Mouse (Mus musculus) forebrain, embryonic 16.5 days (tissue): ENCODE data around the gene Ncoa5. TPM values are rescaled to one million over a fixed set of nuclear protein-coding genes. Genes with fewer than 3 reads are reported as not detected.

Experiments
- ATAC-seq: fragments of 200-750 bp; cut with Nextera tagmentation; 2 replicates; pipeline ENCODE4 v1.8.0; 2017; ENCODE audit warnings: mild to moderate bottlenecking, moderate library complexity
- H3K27ac ChIP-seq: fragments of 300-500 bp; sonication (generic); 2 replicates; pipeline ENCODE4 v1.5.1; 2014; ENCODE audit warnings: low read length, control low read depth
- H3K27me3 ChIP-seq: fragments of 300-500 bp; sonication (generic); replicated peaks from 2 replicates; pipeline ENCODE4 v1.6.1; 2014; ENCODE audit warnings: low read length; ENCODE audit not compliant: control insufficient read depth, insufficient read depth
- H3K36me3 ChIP-seq: fragments of 300-500 bp; sonication (generic); 2 replicates; pipeline ENCODE4 v1.6.1; 2014; ENCODE audit not compliant: control insufficient read depth, insufficient read depth
- H3K4me1 ChIP-seq: fragments of 300-500 bp; sonication (generic); replicated peaks from 2 replicates; pipeline ENCODE4 v1.6.1; 2014; ENCODE audit warnings: low read length; ENCODE audit not compliant: control insufficient read depth, insufficient read depth
- H3K4me2 ChIP-seq: fragments of 300-500 bp; sonication (generic); 2 replicates; pipeline ENCODE4 v1.6.1; 2014; ENCODE audit warnings: mild to moderate bottlenecking, low read length, control low read depth
- H3K4me3 ChIP-seq: fragments of 300-500 bp; sonication (generic); replicated peaks from 2 replicates; pipeline ENCODE4 v1.5.1; 2014; ENCODE audit warnings: mild to moderate bottlenecking, low read length, control low read depth
- H3K9ac ChIP-seq: fragments of 300-500 bp; sonication (generic); replicated peaks from 2 replicates; pipeline ENCODE4 v1.6.1; 2014; ENCODE audit warnings: low read depth, low read length, control low read depth
- H3K9me3 ChIP-seq: fragments of 300-500 bp; sonication (generic); 2 replicates; pipeline ENCODE4 v1.6.1; 2016; ENCODE audit warnings: low read length; ENCODE audit not compliant: control insufficient read depth
- WGBS: fragments of 180-500 bp; shearing (Covaris S2); extraction: QIAGEN DNeasy Blood & Tissue Kit; methylation state at CpG from one replicate; pipeline ENCODE4 v1.1.7; 2014; 5-methylcytosine and 5-hydroxymethylcytosine counted together
- polyA plus RNA-seq: library from polyadenylated mRNA; unstranded; fragments of >200 nt; fragmentation: Nextera tagmentation; extraction: Ambion mirVana; gene quantifications from 2 replicates; pipeline ENCODE4 v1.2.1, GENCODE M21; 2015

Ncoa5 gene
- polyA plus RNA-seq, 1 experiment from 2014 or later, result 138 TPM

- ATAC-seq, result no peak
- H3K4me1 ChIP-seq, result peaks cover 36% of the 10 kb centered on the region
- H3K27ac ChIP-seq, result no peak overlapping the region
- H3K9ac ChIP-seq, result no peak overlapping the region
- H3K36me3 ChIP-seq, result no peaks in the 10 kb centered on the region
- no peaks in the 10 kb centered on the region for H3K27me3 ChIP-seq
- 38% methylated on average over 3 of the region's 3 CpGs for WGBS
- peak overlapping the region; percentile 93 for H3K4me2 ChIP-seq
- no peaks in the 10 kb centered on the region for H3K9me3 ChIP-seq
- H3K4me3 ChIP-seq, result peak overlapping the region; percentile 3
Measured at GRCm38 (mm10) chr2:165032533-165032932, 2.1 kb downstream of the Ncoa5 start.

GRCm38 (mm10) chr2:165027163-165027562, 7.5 kb downstream of the Ncoa5 start:
- no peaks in the 10 kb centered on the region for H3K27me3 ChIP-seq
- peaks cover 18% of the 10 kb centered on the region for H3K4me1 ChIP-seq
- no peak overlapping the region for H3K27ac ChIP-seq
- ATAC-seq, result no peak
- no peak overlapping the region for H3K4me3 ChIP-seq
- no peak overlapping the region for H3K9ac ChIP-seq
- no peaks in the 10 kb centered on the region for H3K9me3 ChIP-seq
- H3K36me3 ChIP-seq, result no peaks in the 10 kb centered on the region
- 81% methylated on average over 1 of the region's 1 CpGs for WGBS
- no peak overlapping the region for H3K4me2 ChIP-seq

- H3K27me3 ChIP-seq, result no peaks in the 10 kb centered on the region
- H3K4me3 ChIP-seq, result no peak overlapping the region
- no peaks in the 10 kb centered on the region; the same call in 1 of the 2 replicates for H3K4me1 ChIP-seq
- 84% methylated on average over 3 of the region's 3 CpGs for WGBS
- H3K27ac ChIP-seq, result no peak overlapping the region
- H3K9ac ChIP-seq, result no peak overlapping the region
- no peak for ATAC-seq
- peaks cover 4% of the 10 kb centered on the region for H3K36me3 ChIP-seq
- H3K9me3 ChIP-seq, result no peaks in the 10 kb centered on the region
- no peak overlapping the region for H3K4me2 ChIP-seq
Measured at GRCm38 (mm10) chr2:165020490-165020889, 14.2 kb downstream of the Ncoa5 start.

- WGBS, result 95% methylated on average over 5 of the region's 5 CpGs
- Histone ChIP-seq H3K9ac (no peak overlapping the region), H3K4me1 (no peaks in the 10 kb centered on the region), H3K4me3 (no peak overlapping the region), H3K27ac (no peak overlapping the region), H3K36me3 (peaks cover 29% of the 10 kb centered on the region), H3K4me2 (no peak overlapping the region), H3K9me3 (no peaks in the 10 kb centered on the region), H3K27me3 (no peaks in the 10 kb centered on the region)
- ATAC-seq, result no peak
Measured at GRCm38 (mm10) chr2:165014935-165015334, 19.7 kb downstream of the Ncoa5 start.

GRCm38 (mm10) chr2:165010351-165010750, 24.3 kb downstream of the Ncoa5 start:
- WGBS, result 93% methylated on average over 10 of the region's 10 CpGs
- Histone ChIP-seq H3K27ac (no peak overlapping the region), H3K27me3 (no peaks in the 10 kb centered on the region), H3K36me3 (peaks cover 65% of the 10 kb centered on the region), H3K9ac (no peak overlapping the region), H3K9me3 (no peaks in the 10 kb centered on the region), H3K4me2 (no peak overlapping the region), H3K4me3 (no peak overlapping the region), H3K4me1 (no peaks in the 10 kb centered on the region)
- no peak for ATAC-seq

GRCm38 (mm10) chr2:165009581-165009980, 25.1 kb downstream of the Ncoa5 start:
- no peaks in the 10 kb centered on the region for H3K9me3 ChIP-seq
- H3K4me3 ChIP-seq, result no peak overlapping the region
- H3K27ac ChIP-seq, result no peak overlapping the region
- no peaks in the 10 kb centered on the region for H3K4me1 ChIP-seq
- 75% methylated on average over 2 of the region's 2 CpGs for WGBS
- no peaks in the 10 kb centered on the region for H3K27me3 ChIP-seq
- no peak overlapping the region for H3K9ac ChIP-seq
- peaks cover 71% of the 10 kb centered on the region for H3K36me3 ChIP-seq
- H3K4me2 ChIP-seq, result no peak overlapping the region
- no peak for ATAC-seq

GRCm38 (mm10) chr2:165009161-165009560, 25.5 kb downstream of the Ncoa5 start:
- H3K9ac ChIP-seq, result no peak overlapping the region
- no peaks in the 10 kb centered on the region for H3K9me3 ChIP-seq
- WGBS, result 96% methylated on average over 14 of the region's 14 CpGs
- H3K27ac ChIP-seq, result no peak overlapping the region
- ATAC-seq, result no peak
- no peaks in the 10 kb centered on the region for H3K27me3 ChIP-seq
- no peak overlapping the region for H3K4me2 ChIP-seq
- H3K4me3 ChIP-seq, result no peak overlapping the region
- H3K36me3 ChIP-seq, result peaks cover 73% of the 10 kb centered on the region
- no peaks in the 10 kb centered on the region for H3K4me1 ChIP-seq

- Histone ChIP-seq H3K4me3 (no peak overlapping the region), H3K27me3 (no peaks in the 10 kb centered on the region), H3K36me3 (peaks cover 85% of the 10 kb centered on the region), H3K9me3 (no peaks in the 10 kb centered on the region), H3K9ac (no peak overlapping the region), H3K4me1 (no peaks in the 10 kb centered on the region), H3K27ac (no peak overlapping the region), H3K4me2 (no peak overlapping the region)
- no peak for ATAC-seq
- WGBS, result 89% methylated on average over 1 of the region's 1 CpGs
Measured at GRCm38 (mm10) chr2:165007986-165008385, 26.7 kb downstream of the Ncoa5 start.

- ATAC-seq, result no peak
- peaks cover 86% of the 10 kb centered on the region for H3K36me3 ChIP-seq
- no peaks in the 10 kb centered on the region for H3K9me3 ChIP-seq
- WGBS, result 98% methylated on average over 4 of the region's 4 CpGs
- H3K4me2 ChIP-seq, result no peak overlapping the region
- H3K4me3 ChIP-seq, result no peak overlapping the region
- H3K27me3 ChIP-seq, result no peaks in the 10 kb centered on the region
- H3K4me1 ChIP-seq, result no peaks in the 10 kb centered on the region
- no peak overlapping the region for H3K27ac ChIP-seq
- H3K9ac ChIP-seq, result no peak overlapping the region
Measured at GRCm38 (mm10) chr2:165006813-165007212, 27.9 kb downstream of the Ncoa5 start.

- Histone ChIP-seq H3K27ac (no peak overlapping the region), H3K4me2 (no peak overlapping the region), H3K36me3 (peaks cover 81% of the 10 kb centered on the region), H3K4me1 (no peaks in the 10 kb centered on the region), H3K4me3 (no peak overlapping the region), H3K27me3 (no peaks in the 10 kb centered on the region; the same call in 1 of the 2 replicates), H3K9me3 (no peaks in the 10 kb centered on the region), H3K9ac (no peak overlapping the region)
- 88% methylated on average over 10 of the region's 10 CpGs for WGBS
- ATAC-seq, result no peak
Measured at GRCm38 (mm10) chr2:165004237-165004636, 30.4 kb downstream of the Ncoa5 start.
